Mouse (Mus musculus) E14TG2a.4 (cell line): ENCODE results near the gene Cfap45.

Source experiments
- H3K27me3 ChIP-seq: 2 replicates; pipeline ENCODE4 v1.6.1; 2014; ENCODE audit warnings: low read length, control low read depth; ENCODE audit not compliant: insufficient read depth
- H3K36me3 ChIP-seq: 2 replicates; pipeline ENCODE4 v1.6.1; 2014; ENCODE audit warnings: low read length, control low read depth; ENCODE audit not compliant: insufficient read depth
- H3K4me1 ChIP-seq: replicated peaks from 2 replicates; pipeline ENCODE4 v1.6.1; 2014; ENCODE audit warnings: low read depth, low read length, control low read depth
- H3K4me3 ChIP-seq: replicated peaks from 2 replicates; pipeline ENCODE4 v1.5.1; 2014; ENCODE audit warnings: mild to moderate bottlenecking, low read length
- H3K9me3 ChIP-seq: 2 replicates; pipeline ENCODE4 v1.6.1; 2014; ENCODE audit warnings: low read length, control low read depth
- CTCF ChIP-seq: conservative IDR thresholded peaks from 2 replicates; pipeline ENCODE4 v1.5.1; 2014; ENCODE audit warnings: low read length
- NANOG ChIP-seq: IDR thresholded peaks from 2 replicates; pipeline ENCODE4 v1.6.1; 2014; ENCODE audit warnings: borderline replicate concordance, low read length, mixed read lengths
- POU5F1 ChIP-seq: IDR thresholded peaks from 2 replicates; pipeline ENCODE4 v1.6.1; 2014; ENCODE audit warnings: low read length, borderline replicate concordance

Gene Cfap45

GRCm38 (mm10) chr1:172580116-172580515 is 59.5 kb downstream of the Cfap45 start:
- peaks cover 3% of the 10 kb centered on the region; the same call in 1 of the 2 replicates for H3K4me1 ChIP-seq

DNA sequence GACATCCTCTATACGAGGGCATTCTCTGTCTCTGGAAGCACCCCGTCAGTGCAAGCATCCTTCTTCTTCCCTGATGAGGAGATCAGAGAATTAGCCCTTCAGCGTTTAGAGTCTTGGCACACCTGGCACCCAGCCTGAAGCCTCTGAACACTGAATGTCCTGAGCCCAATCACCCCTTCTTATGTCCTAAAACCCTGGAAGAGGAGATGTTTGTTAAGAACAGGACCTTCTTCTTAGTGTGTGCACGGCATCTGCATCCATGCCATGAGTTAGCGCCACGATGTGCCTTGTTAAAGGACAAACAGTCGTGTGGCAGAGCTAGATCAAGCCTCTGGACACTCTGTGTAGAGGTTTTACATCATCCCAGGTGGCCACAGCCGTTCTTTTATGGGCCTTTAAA is 61.8 kb downstream of the Cfap45 start:
- Histone ChIP-seq H3K27me3 (peaks cover 53% of the 10 kb centered on the region), H3K4me3 (no peak overlapping the region), H3K36me3 (no peaks in the 10 kb centered on the region), H3K4me1 (peaks cover 3% of the 10 kb centered on the region; the same call in 1 of the 2 replicates), H3K9me3 (no peaks in the 10 kb centered on the region; the same call in 1 of the 2 replicates)
- TF ChIP-seq NANOG, result no peak
- no peak for TF ChIP-seq CTCF
- TF ChIP-seq POU5F1, result no peak

More at GRCm38 (mm10) chr1:172580116-172580515, 59.5 kb downstream of the Cfap45 start:
- peaks cover 59% of the 10 kb centered on the region for H3K27me3 ChIP-seq
- no peaks in the 10 kb centered on the region for H3K36me3 ChIP-seq
- no peak overlapping the region for H3K4me3 ChIP-seq
- no peaks in the 10 kb centered on the region; the same call in 1 of the 2 replicates for H3K9me3 ChIP-seq
- TF ChIP-seq POU5F1 (no peak), CTCF (no peak), NANOG (no peak)

GRCm38 (mm10) chr1:172584271-172584670 is 63.7 kb downstream of the Cfap45 start:
- no peaks in the 10 kb centered on the region; the same call in 1 of the 2 replicates for H3K9me3 ChIP-seq
- peaks cover 3% of the 10 kb centered on the region; the same call in 1 of the 2 replicates for H3K4me1 ChIP-seq
- no peak overlapping the region for H3K4me3 ChIP-seq
- H3K36me3 ChIP-seq, result no peaks in the 10 kb centered on the region
- peaks cover 62% of the 10 kb centered on the region for H3K27me3 ChIP-seq
- TF ChIP-seq NANOG, result no peak
- no peak for TF ChIP-seq CTCF
- TF ChIP-seq POU5F1, result no peak

DNA sequence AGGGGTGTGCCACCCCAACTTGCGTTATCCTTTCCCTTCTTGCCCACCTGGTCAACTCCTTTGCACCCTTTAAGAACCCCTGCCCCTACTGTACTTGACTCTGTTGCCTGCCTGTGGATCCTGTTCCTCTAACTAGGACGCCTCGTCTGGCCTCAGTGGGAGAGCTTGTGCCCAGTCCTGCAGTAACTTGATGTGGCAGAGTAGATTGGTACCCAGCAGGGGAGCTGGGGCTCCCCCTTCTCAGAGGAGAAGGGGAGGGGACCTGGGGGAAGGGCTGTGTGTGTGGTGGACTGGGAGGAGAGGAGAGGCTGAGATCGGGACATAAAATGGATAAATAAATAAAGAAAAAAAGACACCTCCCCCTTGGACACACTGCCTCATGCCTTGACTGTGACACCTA is 64.4 kb downstream of the Cfap45 start:
- no peaks in the 10 kb centered on the region for H3K36me3 ChIP-seq
- no peak overlapping the region for H3K4me3 ChIP-seq
- no peak for TF ChIP-seq POU5F1
- no peak for TF ChIP-seq CTCF
- no peak for TF ChIP-seq NANOG
- peaks cover 3% of the 10 kb centered on the region; the same call in 1 of the 2 replicates for H3K4me1 ChIP-seq
- H3K27me3 ChIP-seq, result peaks cover 65% of the 10 kb centered on the region
- no peaks in the 10 kb centered on the region; the same call in 1 of the 2 replicates for H3K9me3 ChIP-seq

DNA sequence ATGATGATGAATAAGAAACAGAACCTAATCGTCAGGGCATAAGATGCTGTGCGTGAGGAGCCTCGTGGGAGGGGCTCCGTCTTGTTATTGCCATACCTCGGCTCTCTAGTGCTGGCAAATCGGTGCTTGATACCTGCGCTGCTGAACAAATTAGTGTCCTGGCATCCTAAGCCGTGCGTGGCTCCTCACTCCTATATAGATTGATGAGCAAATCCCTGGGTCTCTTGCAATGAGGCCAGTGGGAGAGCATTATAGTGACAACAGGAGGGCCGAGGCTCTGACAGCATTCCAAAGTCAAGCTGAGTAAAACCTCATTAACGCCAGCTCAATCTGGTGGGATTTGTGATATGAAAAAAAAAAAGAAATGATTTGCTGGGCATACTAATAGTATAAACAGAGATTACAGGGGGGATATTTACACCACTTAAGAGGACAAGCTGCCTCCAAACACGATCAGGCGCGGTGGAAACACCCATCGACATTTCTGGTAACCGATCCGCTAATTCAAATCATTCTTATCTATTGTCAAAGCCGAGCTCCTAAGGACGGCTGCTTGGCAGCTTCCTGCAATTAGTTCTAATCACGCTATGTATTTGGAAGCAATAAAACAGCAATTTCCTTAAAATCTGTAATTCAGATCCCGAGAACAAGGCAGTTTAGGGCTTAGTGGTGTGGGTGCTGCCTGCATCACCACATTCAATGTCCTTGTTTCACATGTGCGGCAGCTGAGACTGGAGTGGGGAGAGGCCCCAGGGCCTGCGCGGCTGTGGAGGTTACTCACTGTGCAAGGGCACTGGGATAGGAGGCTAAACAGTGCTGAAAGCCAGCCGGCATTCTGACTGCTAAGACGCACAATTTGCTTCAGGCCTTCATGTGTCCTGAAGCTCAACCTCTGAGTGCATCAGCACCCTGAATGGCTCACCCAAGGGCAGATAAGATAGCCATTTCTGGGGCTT is 65.3 kb downstream of the Cfap45 start:
- Histone ChIP-seq H3K4me3 (no peak overlapping the region), H3K4me1 (peaks cover 3% of the 10 kb centered on the region; the same call in 1 of the 2 replicates), H3K36me3 (no peaks in the 10 kb centered on the region), H3K27me3 (peaks cover 66% of the 10 kb centered on the region), H3K9me3 (no peaks in the 10 kb centered on the region; the same call in 1 of the 2 replicates)
- TF ChIP-seq NANOG (no peak), POU5F1 (no peak), CTCF (no peak)

DNA sequence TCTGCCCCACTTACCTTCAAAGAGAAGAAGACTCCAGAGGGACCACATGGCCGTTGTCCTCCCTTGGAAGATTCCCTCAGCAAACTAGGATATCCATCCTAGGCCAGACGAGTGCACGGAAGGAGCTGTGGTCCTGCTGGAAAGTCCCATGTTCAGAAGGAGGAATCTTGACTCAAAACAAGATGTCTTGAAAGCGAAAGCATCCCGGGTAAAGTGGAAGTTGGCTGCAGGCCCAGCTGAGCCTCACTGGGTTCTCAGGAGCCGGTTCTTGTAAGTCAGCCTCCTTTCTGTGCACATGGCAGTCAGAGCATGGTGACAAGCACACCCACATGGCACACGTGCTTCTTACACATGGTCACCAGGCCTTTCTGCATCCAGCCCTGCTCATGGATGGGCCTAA is 69.8 kb downstream of the Cfap45 start, which contains the start of gene Slamf8:
Slamf8 (minus strand) TSS at position 184 of the 400 bp plus-strand sequence.
- TF ChIP-seq NANOG (no peak), POU5F1 (no peak), CTCF (no peak)

GRCm38 (mm10) chr1:172593321-172593720 is 72.7 kb downstream of the Cfap45 start:
- H3K9me3 ChIP-seq, result no peaks in the 10 kb centered on the region
- H3K4me3 ChIP-seq, result no peak overlapping the region
- TF ChIP-seq NANOG (no peak), POU5F1 (no peak), CTCF (no peak)
- H3K4me1 ChIP-seq, result peaks cover 8% of the 10 kb centered on the region
- H3K36me3 ChIP-seq, result no peaks in the 10 kb centered on the region
- H3K27me3 ChIP-seq, result peaks cover 31% of the 10 kb centered on the region

More for the DNA sequence above, 69.8 kb downstream of the Cfap45 start, which contains the start of gene Slamf8:
- H3K36me3 ChIP-seq, result no peaks in the 10 kb centered on the region
- no peaks in the 10 kb centered on the region for H3K9me3 ChIP-seq
- H3K27me3 ChIP-seq, result peaks cover 45% of the 10 kb centered on the region
- H3K4me3 ChIP-seq, result no peak within 1 kb of the TSS
- H3K4me1 ChIP-seq, result peaks cover 10% of the 10 kb centered on the region

DNA sequence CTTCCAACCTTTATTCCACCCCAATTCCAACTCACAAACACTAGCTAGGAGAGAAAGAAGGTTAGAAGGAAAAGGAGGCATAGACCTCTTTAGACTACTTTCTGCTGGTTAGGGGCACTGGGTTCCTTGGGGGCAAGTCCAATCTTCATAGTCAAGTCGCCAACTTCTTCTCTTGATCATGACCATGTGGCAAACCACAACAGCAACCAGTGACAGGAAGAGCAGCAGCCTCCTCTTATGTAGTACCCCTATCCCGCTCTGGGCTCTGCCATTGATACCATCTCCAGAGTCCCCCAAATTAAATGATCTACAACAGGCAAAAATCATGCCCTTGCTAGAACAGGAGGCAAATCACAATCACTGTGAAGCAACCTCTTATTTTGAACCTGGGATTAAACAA is 73.4 kb downstream of the Cfap45 start:
- Histone ChIP-seq H3K36me3 (no peaks in the 10 kb centered on the region), H3K27me3 (peaks cover 36% of the 10 kb centered on the region), H3K4me1 (peaks cover 8% of the 10 kb centered on the region), H3K4me3 (no peak overlapping the region), H3K9me3 (no peaks in the 10 kb centered on the region)
- no peak for TF ChIP-seq NANOG
- no peak for TF ChIP-seq POU5F1
- TF ChIP-seq CTCF, result no peak
